Mouse (Mus musculus) small intestine, adult 2 months (tissue): ENCODE data around the gene Cdh12.

Experiments
- CTCF ChIP-seq: fragments of 200-500 bp; IDR thresholded peaks from 2 replicates; pipeline ENCODE4 v1.5.1; 2012; ENCODE audit warnings: low read depth, mild to moderate bottlenecking, control low read depth, inconsistent platforms, low read length, moderate library complexity, mixed read lengths; ENCODE audit not compliant: insufficient replicate concordance, insufficient read length; ENCODE audit errors: extremely low read depth
- POLR2A ChIP-seq: fragments of 200-500 bp; IDR thresholded peaks from 2 replicates; pipeline ENCODE4 v1.6.1; 2012; ENCODE audit warnings: low read depth, mild to moderate bottlenecking, control low read depth, inconsistent platforms, low read length, moderate library complexity

- TF ChIP-seq POLR2A (no peak), CTCF (no peak)
Measured at GRCm38 (mm10) chr15:21519355-21519869, 1070.3 kb downstream of the Cdh12 start.
